Mouse (Mus musculus): Measurements from ENCODE around the gene Trit1.

Trit1 gene

GRCm38 (mm10) chr4:123044842-123045241 lies 28.4 kb downstream of the Trit1 start:
- DNase-seq (ENCODE audit: low read depth, low spot score) = no peak

- DNase-seq (ENCODE audit: low read depth, low spot score) = no peak
These were observed 29.9 kb downstream of the Trit1 start for GRCm38 (mm10) chr4:123046300-123046699.

GRCm38 (mm10) chr4:123050681-123051211 lies 34.3 kb downstream of the Trit1 start:
- DNase-seq (ENCODE audit: low read depth, low spot score) = no peak

GRCm38 (mm10) chr4:123053179-123053578 lies 36.8 kb downstream of the Trit1 start:
- DNase-seq (ENCODE audit: low read depth, low spot score) = peak; percentile 82

DNA sequence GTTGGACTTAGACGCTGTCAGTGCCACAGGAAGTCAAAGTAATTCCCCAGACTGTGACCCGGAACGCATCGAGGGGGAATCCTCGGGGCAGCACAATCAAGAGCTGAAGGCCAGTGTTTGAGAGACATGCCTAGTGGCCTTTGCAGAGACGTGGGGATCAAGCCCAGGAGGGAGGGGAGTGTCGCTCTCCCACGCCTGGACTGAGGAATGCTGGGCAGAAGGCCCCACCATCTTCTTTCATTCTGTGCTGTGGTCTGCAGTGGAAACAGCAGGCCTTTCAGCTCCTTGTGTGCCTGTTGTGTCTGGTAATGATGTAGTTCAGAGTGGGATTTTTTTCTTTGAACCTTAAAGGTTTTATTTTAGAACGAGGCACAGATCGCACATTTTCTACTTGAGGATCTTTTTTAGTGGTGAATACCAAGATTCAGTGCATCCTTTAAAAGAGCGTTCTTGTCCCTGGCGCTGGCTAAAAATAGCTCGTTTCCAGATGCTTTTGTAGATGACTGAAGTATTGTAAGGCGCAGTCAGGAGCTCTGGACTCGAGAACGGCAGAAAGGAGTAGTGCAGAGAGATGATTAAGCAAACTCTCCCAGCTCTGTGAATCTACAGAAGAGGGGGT lies 37.9 kb downstream of the Trit1 start:
- DNase-seq (ENCODE audit: low read depth, low spot score) = peak; percentile 89

- DNase-seq (ENCODE audit: low read depth, low spot score) = no peak
These were observed 40.2 kb downstream of the Trit1 start for GRCm38 (mm10) chr4:123056560-123057109.

DNA sequence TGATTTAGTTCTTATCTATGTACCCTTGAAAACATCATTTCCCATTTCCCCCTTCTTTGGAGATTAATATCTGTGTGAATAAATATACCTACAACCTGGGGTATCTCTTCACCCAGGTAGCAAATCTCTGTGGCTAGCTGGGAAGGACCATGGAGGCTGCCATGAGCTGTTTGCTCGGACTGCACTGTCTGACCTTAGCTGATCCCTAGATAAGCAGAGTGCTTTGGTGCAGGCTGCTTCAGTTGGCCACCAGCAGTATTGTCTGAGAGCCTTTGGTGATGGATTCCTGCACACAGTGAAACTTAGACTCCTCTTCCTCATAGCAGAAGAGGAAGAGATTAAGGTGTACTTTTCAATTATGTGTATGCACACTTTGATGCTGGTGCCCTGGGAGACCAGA lies 41.6 kb downstream of the Trit1 start:
- no peak for DNase-seq (ENCODE audit: low read depth, low spot score)

DNA sequence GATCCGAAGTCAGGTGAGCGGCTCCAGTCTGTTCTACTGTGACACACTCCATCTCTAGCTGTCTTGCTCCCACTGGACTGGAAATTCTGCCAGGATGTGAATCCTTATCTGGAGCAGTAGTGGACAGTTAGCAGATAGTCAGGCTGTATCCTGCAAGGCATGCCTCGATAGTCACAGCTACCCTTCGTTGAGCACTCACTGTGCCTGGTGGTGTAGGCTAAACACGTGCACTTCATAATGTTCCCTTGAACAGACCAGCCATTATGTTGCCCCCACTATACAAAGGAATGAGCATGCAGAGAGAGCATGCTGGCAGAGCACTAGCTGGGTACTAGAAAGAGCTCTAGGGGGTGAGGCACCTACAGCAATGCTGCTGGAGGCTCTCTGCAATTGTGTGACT lies 45.3 kb downstream of the Trit1 start:
- DNase-seq (ENCODE audit: low read depth, low spot score) = no peak

- DNase-seq (ENCODE audit: low read depth, low spot score) = no peak
These were observed 52.2 kb downstream of the Trit1 start for GRCm38 (mm10) chr4:123068646-123069045.

GRCm38 (mm10) chr4:123071266-123071966 lies 55.0 kb downstream of the Trit1 start:
- no peak for DNase-seq (ENCODE audit: low read depth, low spot score)

DNA sequence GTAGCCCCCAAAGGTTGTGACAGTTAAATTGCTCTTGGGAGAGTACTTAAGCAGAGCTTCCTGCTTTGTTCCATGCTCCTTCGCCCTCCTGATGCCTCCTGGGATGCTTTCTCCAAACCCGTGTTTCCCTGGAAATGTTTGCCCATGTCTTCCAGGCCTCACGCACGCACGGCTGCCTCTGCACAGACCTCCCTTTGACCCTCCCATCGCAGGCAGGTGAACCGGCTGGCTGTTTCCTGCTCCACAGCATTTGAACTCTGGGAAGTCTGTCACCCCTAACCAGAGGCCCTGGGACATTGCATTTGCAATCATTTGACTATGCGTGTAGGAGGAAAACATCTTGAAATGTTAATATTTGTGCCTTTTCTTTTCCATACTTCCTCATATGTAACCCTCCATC lies 60.5 kb downstream of the Trit1 start:
- no peak for DNase-seq (ENCODE audit: low read depth, low spot score)

DNA sequence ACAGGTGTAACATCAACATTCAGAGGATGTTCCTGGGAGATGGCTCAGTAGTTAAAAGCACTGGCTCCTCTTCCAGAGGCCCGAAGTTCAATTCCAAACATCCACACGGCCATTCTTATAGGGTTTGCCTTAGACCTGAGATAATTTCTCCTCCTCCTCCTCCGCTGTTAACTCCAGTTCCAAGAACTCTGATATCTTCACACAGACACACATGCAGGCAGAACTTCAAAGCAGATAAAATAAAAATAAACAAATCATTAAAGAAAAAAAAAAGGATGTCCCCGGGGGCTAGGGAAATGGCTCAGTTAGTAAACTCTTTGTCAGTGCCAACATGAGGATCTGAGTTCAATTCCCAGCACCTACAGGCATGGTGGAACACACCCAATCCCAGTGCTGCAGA lies 61.8 kb downstream of the Trit1 start:
- DNase-seq (ENCODE audit: low read depth, low spot score) = no peak

DNA sequence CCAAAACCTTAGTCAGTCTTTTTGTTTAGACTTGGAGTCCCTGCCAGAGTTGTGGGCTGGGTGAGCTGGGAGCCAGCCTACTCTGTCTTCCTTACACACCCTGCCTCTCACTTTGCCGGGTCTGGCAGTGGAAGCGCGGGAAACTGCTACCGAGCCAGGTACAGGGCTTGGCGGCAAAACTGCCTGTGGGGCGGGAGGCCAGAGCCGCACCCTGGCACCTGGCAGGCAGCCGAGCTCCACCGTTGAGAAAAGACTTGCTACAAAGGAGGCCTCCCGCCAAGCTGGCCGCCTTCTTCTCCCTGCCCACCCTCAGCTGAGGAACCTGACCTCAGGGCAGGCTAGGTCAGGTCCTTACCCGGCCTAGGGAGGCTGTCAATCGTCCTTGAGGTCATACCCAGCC lies 64.4 kb downstream of the Trit1 start:
- peak; percentile 10 for DNase-seq (ENCODE audit: low read depth, low spot score)

DNA sequence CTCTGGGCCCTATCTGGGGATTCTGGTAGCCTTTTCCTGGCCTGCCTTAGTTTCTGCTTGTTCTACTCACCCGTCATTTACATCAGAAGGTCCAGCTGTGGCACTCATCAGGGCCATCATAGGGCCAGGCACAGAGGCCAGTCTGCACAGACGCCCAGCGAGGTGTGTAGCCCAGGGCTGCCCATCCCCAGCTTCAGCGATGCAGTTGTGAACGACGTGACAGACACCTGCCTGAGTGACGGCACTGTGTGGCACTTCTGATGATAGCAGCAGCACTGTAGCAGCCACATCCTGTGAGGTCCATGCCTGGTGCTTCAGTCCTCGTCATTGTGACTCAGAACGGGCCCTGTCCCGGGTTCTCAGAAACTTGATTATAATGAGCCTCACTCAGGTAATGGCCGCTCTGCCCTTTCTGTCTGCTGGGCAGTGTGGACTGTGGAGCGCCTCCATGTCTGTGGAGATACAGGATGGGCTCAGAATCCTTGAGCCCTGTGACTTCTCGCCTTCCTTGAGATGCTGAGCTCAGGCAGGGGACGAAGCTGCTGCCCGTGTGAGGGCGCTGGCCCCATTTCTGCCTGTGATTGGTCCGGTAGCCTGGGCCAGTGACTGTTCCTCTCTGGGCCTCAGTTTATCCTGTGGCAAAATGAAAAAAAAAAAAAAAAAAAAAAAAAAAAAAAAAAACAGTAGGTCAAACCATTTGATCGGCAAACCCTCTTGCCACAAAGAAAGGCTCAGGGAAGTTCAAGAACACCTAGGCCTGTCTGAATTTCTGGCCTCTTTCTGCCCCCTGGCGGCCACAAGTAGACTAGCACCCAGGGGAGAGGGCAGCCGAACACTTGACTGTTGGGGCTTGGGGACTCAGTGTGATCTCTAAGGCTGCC lies 66.1 kb downstream of the Trit1 start:
- DNase-seq (ENCODE audit: low read depth, low spot score) = peak; percentile 9

- DNase-seq (ENCODE audit: low read depth, low spot score) = no peak
These were observed 67.0 kb downstream of the Trit1 start for GRCm38 (mm10) chr4:123083323-123083902.

GRCm38 (mm10) chr4:123085290-123085689 lies 68.9 kb downstream of the Trit1 start:
- DNase-seq (ENCODE audit: low read depth, low spot score) = no peak

DNA sequence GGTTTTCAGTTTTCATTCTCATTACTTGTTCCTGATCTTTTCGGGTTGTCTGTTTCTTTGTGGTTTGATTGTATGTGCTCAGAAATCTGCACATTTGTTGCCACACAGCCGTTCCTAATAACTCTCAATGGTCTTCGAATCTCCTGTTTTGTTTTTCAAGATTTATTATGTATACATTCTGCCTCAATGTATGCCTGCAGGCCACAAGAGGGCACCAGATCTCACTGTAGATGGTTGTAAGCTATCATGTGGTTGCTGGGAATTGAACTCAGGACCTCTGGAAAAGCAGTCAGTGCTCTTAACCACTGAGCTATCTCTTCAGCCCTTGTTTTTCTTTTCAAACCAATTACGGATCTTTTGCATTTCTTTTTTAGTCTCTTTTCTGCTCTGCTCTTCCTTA lies 70.0 kb downstream of the Trit1 start:
- DNase-seq (ENCODE audit: low read depth, low spot score) = no peak

DNA sequence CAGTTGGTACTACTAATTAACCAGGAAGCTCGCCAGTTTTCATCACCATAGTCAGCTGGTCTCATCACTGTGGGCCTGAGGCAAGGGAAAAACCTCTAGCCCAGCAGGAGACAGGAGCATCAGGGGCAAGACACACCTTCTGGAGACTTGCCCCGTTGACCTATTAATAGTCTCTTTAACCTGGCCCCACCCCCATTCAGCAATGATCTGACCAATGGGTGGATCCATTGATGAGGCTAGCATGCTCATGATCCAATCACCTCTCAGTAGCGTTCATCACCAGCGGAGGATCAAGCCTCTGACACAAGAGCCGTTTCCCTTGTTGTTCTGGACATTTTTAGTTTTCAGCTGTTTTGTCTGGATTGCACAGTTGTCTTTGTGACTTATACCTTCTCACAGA lies 76.2 kb downstream of the Trit1 start:
- DNase-seq (ENCODE audit: low read depth, low spot score) = no peak

GRCm38 (mm10) chr4:123093064-123093776 lies 76.8 kb downstream of the Trit1 start:
- no peak for DNase-seq (ENCODE audit: low read depth, low spot score)

- no peak for DNase-seq (ENCODE audit: low read depth, low spot score)
These were observed 77.5 kb downstream of the Trit1 start for GRCm38 (mm10) chr4:123093869-123094268.

Measured in telencephalon, adult 2 months (tissue).